Mouse (Mus musculus) MEL (cell line): ENCODE measurements around the gene Ibsp.

Experiments
- CTCF ChIP-seq, 3 experiments: IDR thresholded peaks in 2 of 3; conservative IDR thresholded peaks in 1 of 3; 2 replicates each; pipeline ENCODE4 v1.5.1; 2011 to 2012; ENCODE audit warnings: low read length in 3 of 3, low read depth in 2 of 3, mild to moderate bottlenecking in 2 of 3, improper control_type of control experiment in 1 of 3, inconsistent platforms in 1 of 3, mixed read lengths in 1 of 3, moderate library complexity in 1 of 3; ENCODE audit not compliant: control insufficient read depth in 1 of 3, insufficient read depth in 1 of 3, poor library complexity in 1 of 3, severe bottlenecking in 1 of 3
- EP300 ChIP-seq, 2 experiments: IDR thresholded peaks; 2 replicates each; pipeline ENCODE4 v1.6.1; 2011; ENCODE audit warnings: improper control_type of control experiment in 2 of 2, low read length in 2 of 2, low read depth in 1 of 2, mild to moderate bottlenecking in 1 of 2
- GATA1 ChIP-seq: IDR thresholded peaks from 2 replicates; pipeline ENCODE4 v1.6.1; 2011; ENCODE audit warnings: low read depth, low read length, improper control_type of control experiment
- HCFC1 ChIP-seq: IDR thresholded peaks from 2 replicates; pipeline ENCODE4 v1.6.1; 2012; ENCODE audit warnings: low read depth, mild to moderate bottlenecking, inconsistent platforms, low read length, improper control_type of control experiment, moderate library complexity
- MAFK ChIP-seq: IDR thresholded peaks from 2 replicates; pipeline ENCODE4 v1.6.1; 2011; ENCODE audit warnings: low read depth, mild to moderate bottlenecking, low read length, improper control_type of control experiment, borderline replicate concordance
- MAX ChIP-seq: IDR thresholded peaks from 2 replicates; pipeline ENCODE4 v1.6.1; 2011; ENCODE audit warnings: low read length, improper control_type of control experiment
- MAZ ChIP-seq: IDR thresholded peaks from 2 replicates; pipeline ENCODE4 v1.6.1; 2012; ENCODE audit warnings: low read depth, mild to moderate bottlenecking, inconsistent platforms, low read length, improper control_type of control experiment
- MYC ChIP-seq: IDR thresholded peaks from 2 replicates; pipeline ENCODE4 v1.6.1; 2011; ENCODE audit warnings: low read depth, mild to moderate bottlenecking, low read length, improper control_type of control experiment, moderate library complexity
- NRF1 ChIP-seq: IDR thresholded peaks from 2 replicates; pipeline ENCODE4 v1.6.1; 2014; ENCODE audit warnings: low read depth, mild to moderate bottlenecking, inconsistent platforms, low read length, improper control_type of control experiment, moderate library complexity; ENCODE audit not compliant: poor library complexity, insufficient read depth, severe bottlenecking
- POLR2A ChIP-seq, 2 experiments: IDR thresholded peaks; 2 replicates each; pipeline ENCODE4 v1.6.1; 2011 to 2012; ENCODE audit warnings: low read length in 2 of 2, mild to moderate bottlenecking in 2 of 2, control low read depth in 1 of 2, improper control_type of control experiment in 1 of 2, low read depth in 1 of 2, moderate library complexity in 1 of 2; ENCODE audit not compliant: control insufficient read depth in 1 of 2, insufficient read depth in 1 of 2, poor library complexity in 1 of 2
- POLR2AphosphoS5 ChIP-seq: IDR thresholded peaks from 2 replicates; pipeline ENCODE4 v1.6.1; 2012; ENCODE audit warnings: low read depth, borderline replicate concordance, mild to moderate bottlenecking, inconsistent platforms, low read length, moderate library complexity, mixed read lengths
- UBTF ChIP-seq: IDR thresholded peaks from 2 replicates; pipeline ENCODE4 v1.6.1; 2012; ENCODE audit warnings: low read depth, mild to moderate bottlenecking, inconsistent platforms, low read length, improper control_type of control experiment, moderate library complexity, borderline replicate concordance; ENCODE audit not compliant: insufficient read depth
- USF1 ChIP-seq: IDR thresholded peaks from 2 replicates; pipeline ENCODE4 v1.6.1; 2014; ENCODE audit warnings: low read depth, mild to moderate bottlenecking, inconsistent platforms, low read length, improper control_type of control experiment, moderate library complexity
- ZC3H11A ChIP-seq: IDR thresholded peaks from 2 replicates; pipeline ENCODE4 v1.6.1; 2012; ENCODE audit warnings: low read depth, mild to moderate bottlenecking, inconsistent platforms, low read length, improper control_type of control experiment

GRCm38 (mm10) chr5:104339009-104339408 lies 40.0 kb downstream of the Ibsp start:
- TF ChIP-seq CTCF (IDR thresholded peaks at IDR 0.05 in 2 of 3, conservative IDR thresholded peaks at IDR 0.05 in 1 of 3; ENCODE audit: control insufficient read depth in 1 of 3, insufficient read depth in 1 of 3, low read depth in 2 of 3, low read length in 3 of 3, poor library complexity in 1 of 3, severe bottlenecking in 1 of 3), result no peak
- no peak for TF ChIP-seq ZC3H11A
- TF ChIP-seq MAX, result no peak
- TF ChIP-seq POLR2AphosphoS5, result no peak
- no peak for TF ChIP-seq GATA1
- TF ChIP-seq EP300 (IDR thresholded peaks at IDR 0.05; ENCODE audit: low read depth in 1 of 2, low read length in 2 of 2), result no peak
- TF ChIP-seq MAFK, result no peak
- TF ChIP-seq POLR2A (IDR thresholded peaks at IDR 0.05; ENCODE audit: control insufficient read depth in 1 of 2, insufficient read depth in 1 of 2, low read depth in 1 of 2, low read length in 2 of 2, poor library complexity in 1 of 2), result no peak
- TF ChIP-seq NRF1, result no peak
- TF ChIP-seq USF1, result no peak
- TF ChIP-seq MAZ, result no peak
- no peak for TF ChIP-seq UBTF
- no peak for TF ChIP-seq MYC
- no peak for TF ChIP-seq HCFC1
